Mouse (Mus musculus): ENCODE measurements around the gene Ptpn5.

Gene Ptpn5

DNA sequence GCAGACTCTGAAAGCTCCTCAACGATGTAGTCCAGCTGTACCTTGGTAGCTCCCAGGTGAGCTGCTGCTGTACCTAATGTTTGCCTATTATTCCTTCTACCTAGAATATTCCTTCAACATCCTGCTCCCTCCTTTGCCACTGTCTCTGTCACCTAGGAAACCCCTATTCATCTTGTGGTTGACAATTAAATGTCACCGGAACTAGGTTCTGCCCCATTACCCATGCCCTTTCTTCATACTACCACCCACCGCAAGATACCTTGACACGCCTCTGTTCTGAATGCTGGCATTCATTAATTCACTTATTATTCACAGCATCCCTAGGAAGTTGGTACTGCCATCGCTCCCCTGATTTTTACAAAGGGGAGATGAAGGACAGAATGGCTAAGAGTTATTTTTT is 39.5 kb downstream of the Ptpn5 start:
- H3K36me3 ChIP-seq (ENCODE audit: insufficient read depth, low read length), result no peaks in the 10 kb centered on the region
- peaks cover 16% of the 10 kb centered on the region for H3K27me3 ChIP-seq (ENCODE audit: insufficient read depth, low read length)
- H3K4me1 ChIP-seq (replicated peaks; ENCODE audit: low read depth, low read length), result peaks cover 54% of the 10 kb centered on the region
- no peaks in the 10 kb centered on the region for H3K9me3 ChIP-seq (ENCODE audit: low read length)
- TF ChIP-seq NANOG (IDR thresholded peaks at IDR 0.05; ENCODE audit: borderline replicate concordance, low read length), result no peak
- no peak for TF ChIP-seq POU5F1 (IDR thresholded peaks at IDR 0.05; ENCODE audit: borderline replicate concordance, low read length)
- TF ChIP-seq CTCF (conservative IDR thresholded peaks at IDR 0.05; ENCODE audit: low read length), result no peak
- H3K4me3 ChIP-seq (replicated peaks; ENCODE audit: low read length), result no peak overlapping the region

DNA sequence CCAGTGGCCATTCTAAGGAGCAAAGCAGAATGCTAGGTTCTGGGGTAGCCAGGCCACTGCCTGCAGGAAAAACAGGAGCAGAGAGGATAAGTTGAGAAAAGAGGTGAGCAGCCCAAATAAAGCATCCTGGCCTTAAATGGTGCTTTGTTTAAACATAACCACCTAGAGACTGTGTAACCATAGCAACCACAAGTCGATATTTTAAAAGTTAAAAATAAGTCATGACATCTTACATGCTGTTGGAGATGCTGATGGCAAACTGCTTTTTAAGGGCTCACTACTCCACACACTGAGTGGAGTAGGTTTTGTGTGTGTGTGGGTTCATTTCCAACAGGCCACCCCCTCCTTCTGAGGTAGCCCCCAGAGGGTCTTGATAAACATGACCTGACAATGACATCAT is 48.4 kb downstream of the Ptpn5 start:
- H3K4me3 ChIP-seq (replicated peaks; ENCODE audit: low read length), result no peak overlapping the region
- H3K27me3 ChIP-seq (ENCODE audit: insufficient read depth, low read length), result peaks cover 25% of the 10 kb centered on the region
- H3K9me3 ChIP-seq (ENCODE audit: low read length), result no peaks in the 10 kb centered on the region
- no peak for TF ChIP-seq NANOG (IDR thresholded peaks at IDR 0.05; ENCODE audit: borderline replicate concordance, low read length)
- TF ChIP-seq POU5F1 (IDR thresholded peaks at IDR 0.05; ENCODE audit: borderline replicate concordance, low read length), result no peak
- TF ChIP-seq CTCF (conservative IDR thresholded peaks at IDR 0.05; ENCODE audit: low read length), result no peak
- no peaks in the 10 kb centered on the region for H3K36me3 ChIP-seq (ENCODE audit: insufficient read depth, low read length)
- H3K4me1 ChIP-seq (replicated peaks; ENCODE audit: low read depth, low read length), result peaks cover 5% of the 10 kb centered on the region; the same call in 1 of the 2 replicates

DNA sequence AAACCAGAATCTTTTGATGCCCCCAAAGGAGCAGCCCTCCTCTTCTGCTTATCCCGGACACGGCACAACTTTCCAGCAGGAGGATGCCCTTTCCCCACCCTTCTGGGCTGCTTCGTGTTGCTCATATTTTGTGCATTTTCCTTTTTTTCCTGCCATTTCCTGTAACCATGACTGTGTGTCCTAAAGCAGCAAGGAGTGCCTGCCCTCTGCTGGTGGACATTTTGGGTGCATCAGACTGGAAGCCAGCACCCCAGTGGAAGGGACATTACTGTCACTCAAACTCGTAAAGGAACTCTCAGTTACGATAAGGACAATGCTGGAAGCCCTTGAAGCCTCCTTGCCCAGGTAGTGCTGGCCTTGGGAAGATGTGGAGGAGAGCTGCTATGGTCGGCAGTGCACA is 52.2 kb downstream of the Ptpn5 start:
- Histone ChIP-seq H3K27me3 (ENCODE audit: insufficient read depth, low read length) (peaks cover 15% of the 10 kb centered on the region; the same call in 1 of the 2 replicates), H3K9me3 (ENCODE audit: low read length) (no peaks in the 10 kb centered on the region), H3K4me1 (replicated peaks; ENCODE audit: low read depth, low read length) (peaks cover 24% of the 10 kb centered on the region), H3K36me3 (ENCODE audit: insufficient read depth, low read length) (no peaks in the 10 kb centered on the region), H3K4me3 (replicated peaks; ENCODE audit: low read length) (no peak overlapping the region)
- TF ChIP-seq NANOG (IDR thresholded peaks at IDR 0.05; ENCODE audit: borderline replicate concordance, low read length) (no peak), CTCF (conservative IDR thresholded peaks at IDR 0.05; ENCODE audit: low read length) (peak; percentile 60), POU5F1 (IDR thresholded peaks at IDR 0.05; ENCODE audit: borderline replicate concordance, low read length) (no peak)

DNA sequence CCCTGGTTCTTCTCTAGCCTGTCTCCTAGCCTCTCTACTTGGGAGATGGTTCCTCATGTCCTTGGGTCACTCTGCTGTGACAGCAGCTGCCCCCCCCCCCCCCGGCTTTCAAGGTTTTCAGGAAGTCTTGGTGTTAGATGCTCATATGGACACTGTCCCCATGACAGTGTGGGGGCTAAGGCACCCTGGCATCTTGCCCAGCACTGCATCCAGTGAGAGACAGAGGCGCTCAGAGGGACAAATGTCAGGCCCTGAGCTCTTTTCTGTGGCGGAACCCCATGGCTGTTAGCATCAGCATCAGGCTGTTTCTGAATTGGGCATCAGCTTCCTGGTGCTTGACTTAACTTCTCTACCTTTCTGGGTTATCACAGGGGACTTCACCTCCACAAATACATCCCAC is 52.6 kb downstream of the Ptpn5 start:
- Histone ChIP-seq H3K9me3 (ENCODE audit: low read length) (no peaks in the 10 kb centered on the region), H3K4me1 (replicated peaks; ENCODE audit: low read depth, low read length) (peaks cover 27% of the 10 kb centered on the region), H3K4me3 (replicated peaks; ENCODE audit: low read length) (no peak overlapping the region), H3K36me3 (ENCODE audit: insufficient read depth, low read length) (no peaks in the 10 kb centered on the region), H3K27me3 (ENCODE audit: insufficient read depth, low read length) (peaks cover 14% of the 10 kb centered on the region; the same call in 1 of the 2 replicates)
- TF ChIP-seq POU5F1 (IDR thresholded peaks at IDR 0.05; ENCODE audit: borderline replicate concordance, low read length) (no peak), NANOG (IDR thresholded peaks at IDR 0.05; ENCODE audit: borderline replicate concordance, low read length) (no peak), CTCF (conservative IDR thresholded peaks at IDR 0.05; ENCODE audit: low read length) (no peak)

DNA sequence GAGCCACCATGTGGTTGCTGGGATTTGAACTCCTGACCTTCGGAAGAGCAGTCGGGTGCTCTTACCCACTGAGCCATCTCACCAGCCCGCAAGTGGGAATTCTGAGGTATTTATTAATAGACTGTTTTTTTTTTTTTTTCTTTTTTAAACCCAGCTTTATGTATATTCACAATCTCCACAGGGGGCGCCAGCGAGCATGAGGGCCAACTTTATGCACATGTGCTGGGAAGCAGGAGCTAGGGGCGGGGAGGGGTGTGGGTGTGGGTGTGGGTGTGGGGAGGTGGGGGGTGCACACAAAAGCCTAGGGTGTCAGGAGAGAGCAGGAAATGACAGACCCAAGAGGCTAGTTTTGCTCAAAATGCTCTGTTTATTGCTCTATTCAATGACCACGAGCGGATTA is 56.0 kb downstream of the Ptpn5 start:
- H3K27me3 ChIP-seq (ENCODE audit: insufficient read depth, low read length), result peaks cover 14% of the 10 kb centered on the region; the same call in 1 of the 2 replicates
- TF ChIP-seq NANOG (IDR thresholded peaks at IDR 0.05; ENCODE audit: borderline replicate concordance, low read length) (no peak), CTCF (conservative IDR thresholded peaks at IDR 0.05; ENCODE audit: low read length) (no peak), POU5F1 (IDR thresholded peaks at IDR 0.05; ENCODE audit: borderline replicate concordance, low read length) (no peak)
- no peaks in the 10 kb centered on the region for H3K36me3 ChIP-seq (ENCODE audit: insufficient read depth, low read length)
- H3K4me3 ChIP-seq (replicated peaks; ENCODE audit: low read length), result no peak overlapping the region
- H3K9me3 ChIP-seq (ENCODE audit: low read length), result no peaks in the 10 kb centered on the region
- peaks cover 44% of the 10 kb centered on the region for H3K4me1 ChIP-seq (replicated peaks; ENCODE audit: low read depth, low read length)

GRCm38 (mm10) chr7:47076729-47077128 is 56.8 kb downstream of the Ptpn5 start:
- no peak for TF ChIP-seq NANOG (IDR thresholded peaks at IDR 0.05; ENCODE audit: borderline replicate concordance, low read length)
- no peak for TF ChIP-seq CTCF (conservative IDR thresholded peaks at IDR 0.05; ENCODE audit: low read length)
- no peak for TF ChIP-seq POU5F1 (IDR thresholded peaks at IDR 0.05; ENCODE audit: borderline replicate concordance, low read length)
- peaks cover 51% of the 10 kb centered on the region for H3K4me1 ChIP-seq (replicated peaks; ENCODE audit: low read depth, low read length)

DNA sequence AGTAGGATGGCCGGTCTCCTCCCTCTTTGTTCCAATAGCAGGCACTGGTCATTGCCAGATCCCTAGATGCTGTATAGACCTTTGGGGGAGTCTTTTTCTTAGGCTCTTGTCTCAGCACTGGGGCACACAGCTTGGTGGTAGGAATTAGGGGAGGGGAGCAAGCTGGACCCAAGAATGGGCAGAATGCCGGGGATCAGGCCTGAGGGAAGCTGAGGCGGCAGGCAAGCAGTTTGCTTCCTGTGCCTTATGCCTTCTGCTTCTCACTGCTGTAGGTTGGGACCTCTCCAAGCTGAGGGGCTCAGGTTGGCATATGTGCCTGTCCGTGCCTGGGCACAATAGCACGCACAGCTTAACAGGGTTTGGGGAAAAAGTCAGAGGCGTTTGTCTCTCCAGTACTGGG is 57.3 kb downstream of the Ptpn5 start:
- H3K9me3 ChIP-seq (ENCODE audit: low read length), result no peaks in the 10 kb centered on the region
- H3K36me3 ChIP-seq (ENCODE audit: insufficient read depth, low read length), result no peaks in the 10 kb centered on the region
- H3K4me1 ChIP-seq (replicated peaks; ENCODE audit: low read depth, low read length), result peaks cover 56% of the 10 kb centered on the region
- peaks cover 14% of the 10 kb centered on the region; the same call in 1 of the 2 replicates for H3K27me3 ChIP-seq (ENCODE audit: insufficient read depth, low read length)
- TF ChIP-seq POU5F1 (IDR thresholded peaks at IDR 0.05; ENCODE audit: borderline replicate concordance, low read length) (no peak), NANOG (IDR thresholded peaks at IDR 0.05; ENCODE audit: borderline replicate concordance, low read length) (no peak), CTCF (conservative IDR thresholded peaks at IDR 0.05; ENCODE audit: low read length) (no peak)
- H3K4me3 ChIP-seq (replicated peaks; ENCODE audit: low read length), result 0 out of 2 replicates have a peak overlapping the region, but pooled peaks have one; percentile 20

More at GRCm38 (mm10) chr7:47076729-47077128, 56.8 kb downstream of the Ptpn5 start:
- Histone ChIP-seq H3K4me3 (replicated peaks; ENCODE audit: low read length) (0 out of 2 replicates have a peak overlapping the region, but pooled peaks have one; percentile 20), H3K9me3 (ENCODE audit: low read length) (no peaks in the 10 kb centered on the region), H3K27me3 (ENCODE audit: insufficient read depth, low read length) (peaks cover 14% of the 10 kb centered on the region; the same call in 1 of the 2 replicates), H3K36me3 (ENCODE audit: insufficient read depth, low read length) (no peaks in the 10 kb centered on the region)

DNA sequence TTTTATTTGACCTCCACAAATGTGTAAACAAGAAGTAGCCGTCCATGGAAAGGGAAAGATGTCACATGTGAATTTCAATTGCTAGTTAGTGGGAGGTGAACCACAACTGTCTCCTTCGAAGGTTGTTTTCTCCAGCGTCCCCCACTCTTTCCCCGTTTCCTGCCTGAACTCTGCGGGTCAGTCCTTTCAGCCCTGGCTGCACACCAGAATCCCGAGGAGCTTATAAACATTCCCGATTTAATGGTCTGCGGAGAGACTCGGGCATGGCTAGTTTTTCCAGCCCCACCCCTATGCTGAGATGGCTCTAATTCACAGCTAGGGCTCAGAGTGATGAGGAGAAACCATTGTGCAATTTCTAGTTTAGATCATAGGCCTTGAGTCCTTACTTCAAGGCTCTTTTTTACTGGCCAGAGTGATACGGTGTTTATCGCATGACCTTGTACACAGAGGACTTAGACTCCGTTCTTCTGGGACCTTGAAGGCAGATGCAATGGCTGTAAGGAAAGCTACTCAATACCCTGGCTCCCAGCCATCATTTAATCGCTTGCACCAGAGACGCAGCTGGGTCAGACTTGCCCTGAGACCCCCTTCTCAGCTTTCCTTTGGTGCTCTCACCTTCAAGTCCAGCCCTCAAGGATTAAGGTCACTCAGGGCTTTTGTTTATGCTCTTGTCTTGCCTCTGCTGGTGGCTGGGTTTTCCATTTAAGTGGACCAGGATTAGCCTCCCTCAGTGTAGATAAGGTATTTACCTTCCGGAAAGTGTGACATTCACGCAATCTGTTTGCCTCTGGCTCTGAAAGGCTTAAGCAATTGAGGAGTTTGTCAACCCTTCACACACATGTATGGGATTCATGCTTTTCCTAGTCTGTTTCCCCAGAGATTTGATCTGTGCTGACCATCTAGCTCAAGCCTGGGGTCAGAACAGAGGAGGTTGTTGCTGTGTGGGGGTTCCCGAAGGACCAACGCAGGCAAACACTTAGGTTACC is 59.7 kb downstream of the Ptpn5 start:
- no peak overlapping the region for H3K4me3 ChIP-seq (replicated peaks; ENCODE audit: low read length)
- peaks cover 6% of the 10 kb centered on the region; the same call in 1 of the 2 replicates for H3K27me3 ChIP-seq (ENCODE audit: insufficient read depth, low read length)
- H3K36me3 ChIP-seq (ENCODE audit: insufficient read depth, low read length), result no peaks in the 10 kb centered on the region
- no peaks in the 10 kb centered on the region for H3K9me3 ChIP-seq (ENCODE audit: low read length)
- TF ChIP-seq NANOG (IDR thresholded peaks at IDR 0.05; ENCODE audit: borderline replicate concordance, low read length) (no peak), POU5F1 (IDR thresholded peaks at IDR 0.05; ENCODE audit: borderline replicate concordance, low read length) (no peak), CTCF (conservative IDR thresholded peaks at IDR 0.05; ENCODE audit: low read length) (no peak)
- H3K4me1 ChIP-seq (replicated peaks; ENCODE audit: low read depth, low read length), result peaks cover 57% of the 10 kb centered on the region

All from E14TG2a.4 (cell line).